Mouse (Mus musculus) c-Kit-positive CD71-positive TER-119-positive erythroid progenitor cells, embryonic 14.5 days (primary cell): ENCODE measurements around the gene Echdc3.

Experiments used
- DNase-seq: peaks from one replicate; pipeline ENCODE4 v3.0.0-alpha.2; 2013; ENCODE audit warnings: low spot score

The Echdc3 gene

DNA sequence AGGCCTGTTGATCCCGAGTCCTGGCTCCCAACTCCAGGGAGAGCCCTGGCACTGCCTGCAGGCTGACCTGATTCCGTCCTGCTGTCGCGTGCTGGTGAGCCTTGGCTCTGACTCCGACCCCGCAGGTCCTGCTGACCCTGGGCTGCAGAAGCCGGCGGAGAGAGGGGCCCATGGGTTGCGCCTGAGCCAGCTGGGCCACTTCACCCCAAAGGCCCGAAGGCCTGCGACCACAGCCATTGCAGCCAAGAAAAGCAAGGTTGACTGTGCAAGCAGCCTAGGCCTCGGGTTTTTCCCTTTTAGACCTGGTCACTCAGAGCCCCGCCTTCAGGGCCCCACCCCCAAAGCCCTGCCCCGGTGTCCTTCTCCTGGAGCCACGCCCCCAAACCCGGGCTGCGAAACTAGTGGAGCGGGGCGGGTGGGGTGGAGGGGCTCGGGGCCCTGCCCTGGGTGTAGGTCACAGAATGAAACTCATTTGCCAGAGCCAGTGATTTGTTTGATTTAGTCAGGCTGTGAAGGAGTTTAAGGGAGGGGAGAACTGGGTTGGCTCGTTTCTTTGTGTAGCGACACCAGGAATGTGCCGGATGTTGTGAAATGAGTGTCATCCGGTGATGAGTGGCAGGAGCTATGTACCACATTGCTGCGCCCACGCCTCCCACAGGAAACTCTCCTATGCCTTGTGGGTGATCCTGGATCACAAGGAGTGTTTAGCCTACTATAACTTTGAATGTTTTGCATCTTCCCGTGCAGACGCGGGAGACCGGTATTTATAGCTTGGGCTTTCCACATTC lies at the start of gene Echdc3:
Echdc3 (minus strand) TSS at position 310 of the 788 bp plus-strand sequence.
- peak; percentile 29 for DNase-seq

DNA sequence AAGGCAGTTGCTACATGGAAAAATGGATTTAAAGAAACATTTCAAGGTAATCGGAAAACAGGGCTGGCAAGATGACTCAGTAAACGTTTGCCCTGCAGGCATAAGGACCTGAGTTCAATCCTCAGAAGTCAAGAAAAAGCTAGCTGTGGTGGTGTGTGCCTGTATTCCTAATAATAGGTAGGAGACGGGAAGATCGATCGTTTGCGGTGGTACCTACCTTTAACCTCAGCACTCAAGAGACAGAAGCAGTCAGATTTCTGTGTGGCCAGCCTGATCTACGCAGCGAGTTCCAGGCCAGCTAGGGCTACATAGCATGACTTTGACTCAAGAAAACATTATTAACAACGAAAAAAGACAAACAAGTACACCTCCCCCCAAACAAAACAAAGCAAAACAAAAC lies 48.9 kb upstream of the Echdc3 start:
- no peak for DNase-seq

GRCm38 (mm10) chr2:6261201-6261672 lies 48.4 kb upstream of the Echdc3 start:
- no peak for DNase-seq

DNA sequence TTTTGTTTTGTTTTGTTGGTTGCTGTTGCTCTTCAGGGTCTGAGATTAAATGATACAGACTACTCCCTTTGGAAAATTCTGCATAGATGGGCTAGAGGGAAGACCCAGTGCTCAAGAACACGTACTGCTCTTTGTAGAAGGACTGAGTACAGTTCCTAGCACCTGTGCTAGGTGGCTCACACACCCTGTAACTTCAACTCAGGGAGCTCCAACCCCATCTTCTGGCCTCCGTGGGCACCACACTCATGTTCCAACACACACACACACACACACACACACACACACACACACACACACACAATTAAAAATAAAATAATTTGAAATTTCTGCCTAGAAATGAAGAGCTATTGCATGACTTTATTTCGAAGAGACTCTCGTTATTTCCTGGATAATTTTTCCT lies 47.8 kb upstream of the Echdc3 start:
- no peak for DNase-seq

GRCm38 (mm10) chr2:6259182-6259581 lies 46.3 kb upstream of the Echdc3 start:
- no peak for DNase-seq

- DNase-seq = no peak
Measured at GRCm38 (mm10) chr2:6258026-6258425, 45.2 kb upstream of the Echdc3 start.

DNA sequence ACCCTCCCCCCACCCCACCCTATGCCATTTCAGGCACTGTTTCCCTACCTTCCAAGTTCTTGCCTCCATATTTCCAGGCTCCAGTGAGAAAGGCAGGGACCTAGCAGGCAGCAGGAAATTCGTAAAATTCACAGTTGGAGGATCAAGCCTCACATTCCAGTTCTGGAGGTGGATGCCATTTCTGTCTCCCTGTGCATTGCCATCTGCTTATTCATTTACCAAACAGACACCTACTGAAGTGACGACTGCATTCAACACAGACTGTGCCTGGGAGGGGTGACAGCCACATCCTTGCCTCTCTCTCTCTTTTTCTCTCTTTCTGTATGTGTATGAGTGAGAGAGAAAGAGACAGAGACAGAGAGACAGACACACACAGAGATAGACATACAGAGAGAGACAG lies 44.3 kb upstream of the Echdc3 start:
- DNase-seq = no peak

DNA sequence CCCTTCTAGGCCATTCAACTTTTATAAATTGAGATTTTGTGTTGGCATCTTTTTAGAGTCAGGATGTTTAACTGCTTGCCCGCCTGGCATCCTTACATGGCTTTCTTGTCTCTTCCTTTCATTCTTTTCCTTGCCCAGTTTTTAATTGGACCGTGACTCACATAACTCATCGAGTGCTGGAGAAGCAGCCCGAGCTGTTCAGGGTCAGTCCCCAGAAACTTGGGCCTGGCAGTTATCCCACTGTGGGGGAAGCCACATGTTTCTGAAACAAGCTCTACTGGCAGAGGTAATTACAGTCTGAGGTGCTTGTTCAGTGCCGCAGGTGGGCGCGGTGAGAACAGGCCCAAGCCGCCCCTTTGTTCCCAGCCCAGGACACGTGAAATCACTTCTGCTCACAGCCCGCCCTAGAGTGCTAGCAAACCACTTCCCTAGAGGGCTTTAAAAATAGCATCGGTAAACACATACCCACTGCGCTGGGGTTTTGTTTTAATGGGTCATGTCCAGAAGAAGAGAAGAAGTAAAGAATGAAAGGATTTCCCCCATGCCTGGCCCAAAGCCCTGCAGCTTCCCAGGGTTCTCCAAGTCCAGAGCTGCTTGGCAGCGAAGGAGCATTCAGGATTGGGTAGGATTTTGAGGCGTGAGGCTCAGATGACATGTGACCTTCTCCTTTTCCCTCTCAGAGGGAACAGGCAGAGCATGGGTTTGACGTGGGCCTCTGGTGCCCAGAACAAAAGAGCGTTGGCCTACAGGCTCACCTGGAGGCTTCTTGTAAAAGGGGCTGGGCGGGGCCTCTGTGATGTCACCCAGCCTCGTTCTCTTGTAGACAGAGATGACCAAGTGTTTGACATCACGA lies 43.4 kb upstream of the Echdc3 start:
- DNase-seq = no peak

GRCm38 (mm10) chr2:6255402-6255988 lies 42.7 kb upstream of the Echdc3 start:
- no peak for DNase-seq

- no peak for DNase-seq
Measured at GRCm38 (mm10) chr2:6252491-6252890, 39.7 kb upstream of the Echdc3 start.

DNA sequence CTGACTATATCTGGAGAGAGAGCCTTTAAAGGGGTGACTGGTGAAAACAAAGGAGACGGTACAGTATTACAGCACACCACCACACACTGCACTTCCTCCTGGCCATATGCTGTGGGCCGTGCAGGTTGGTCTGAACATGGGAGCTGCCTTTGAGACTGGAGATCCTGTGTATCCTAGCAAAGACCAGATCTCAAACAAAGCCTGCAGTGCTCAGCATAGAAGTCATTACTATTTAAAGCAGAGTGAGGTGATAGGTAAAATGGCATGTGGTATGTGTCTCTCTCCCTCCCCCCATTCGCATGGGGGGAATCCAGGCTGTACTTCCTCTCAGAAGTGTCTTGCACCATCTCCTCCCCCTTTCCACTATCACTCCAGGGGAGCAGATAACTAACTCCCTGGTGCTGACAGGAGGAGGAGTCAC lies 38.3 kb upstream of the Echdc3 start:
- no peak for DNase-seq

GRCm38 (mm10) chr2:6241446-6241845 lies 28.6 kb upstream of the Echdc3 start:
- no peak for DNase-seq

GRCm38 (mm10) chr2:6240072-6240471 lies 27.2 kb upstream of the Echdc3 start:
- DNase-seq = no peak

DNA sequence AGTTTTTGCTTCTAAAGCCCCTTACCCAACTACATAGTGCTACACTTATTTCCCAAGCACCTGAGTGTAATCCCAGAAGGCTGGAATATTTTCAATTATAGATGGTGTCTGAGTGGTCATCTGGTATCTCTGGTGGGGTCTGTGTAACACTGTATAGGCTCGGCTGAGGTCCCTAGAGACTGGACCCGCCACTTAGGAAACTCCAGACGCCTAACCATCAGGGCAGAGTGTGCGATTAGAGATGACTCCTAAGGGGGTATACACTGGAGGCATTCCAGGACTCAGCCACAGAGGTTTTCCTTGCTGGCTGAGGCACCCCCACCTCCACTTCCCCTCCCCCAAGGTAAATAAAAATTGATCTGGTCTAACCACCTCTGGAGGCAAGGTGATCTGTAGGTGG lies 26.5 kb upstream of the Echdc3 start:
- no peak for DNase-seq

DNA sequence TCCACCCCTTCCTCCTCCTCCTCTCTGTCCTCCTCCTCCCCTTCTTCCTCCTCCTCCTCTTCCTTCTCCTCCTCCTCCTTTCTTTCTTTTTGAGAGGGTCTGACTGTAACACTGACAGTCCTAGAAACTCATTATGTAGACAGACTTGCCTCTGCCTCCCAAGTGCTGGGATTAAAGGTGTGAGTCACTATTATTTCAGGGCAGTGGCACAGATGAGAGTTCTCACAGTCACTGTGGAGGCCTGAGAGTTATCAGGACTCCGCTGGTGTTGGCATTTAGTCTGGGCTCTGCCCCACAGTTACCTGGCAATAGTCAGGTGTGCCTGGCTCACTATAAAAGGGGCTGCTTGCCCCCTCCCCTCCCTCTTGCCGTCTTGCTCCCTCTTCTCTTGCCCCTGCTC lies 25.8 kb upstream of the Echdc3 start:
- no peak for DNase-seq

- no peak for DNase-seq
Measured at GRCm38 (mm10) chr2:6238244-6238643, 25.4 kb upstream of the Echdc3 start.

- no peak for DNase-seq
Measured at GRCm38 (mm10) chr2:6233353-6233752, 20.5 kb upstream of the Echdc3 start.

- no peak for DNase-seq
Measured at GRCm38 (mm10) chr2:6232755-6233154, 19.9 kb upstream of the Echdc3 start.

- no peak for DNase-seq
Measured at GRCm38 (mm10) chr2:6230865-6231264, 18.0 kb upstream of the Echdc3 start.

- DNase-seq = no peak
Measured at GRCm38 (mm10) chr2:6229597-6230290, 16.9 kb upstream of the Echdc3 start.

DNA sequence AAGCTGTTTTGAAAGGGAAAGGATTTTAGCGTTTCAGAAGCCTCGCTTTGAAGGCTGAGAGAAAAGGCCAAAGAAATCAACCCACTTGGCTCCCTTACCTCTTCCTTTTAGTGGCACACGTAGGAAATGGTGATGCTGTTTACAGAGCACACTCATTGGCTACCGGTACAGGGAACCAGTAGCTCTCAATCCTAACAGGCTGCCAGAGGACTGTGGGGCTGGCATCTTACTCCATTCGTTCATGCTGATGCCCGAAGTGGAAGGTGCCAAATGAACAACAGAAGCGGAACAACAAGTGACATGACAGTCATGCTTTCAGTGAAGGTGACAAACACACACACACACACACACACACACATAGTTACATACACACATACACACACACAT lies 14.2 kb upstream of the Echdc3 start:
- DNase-seq = no peak
